Mouse (Mus musculus) small intestine, adult 2 months (tissue): ENCODE measurements around the gene Fbxw2.
"Not testable (repeated sequence)": the region's sequence is repeated elsewhere in the genome, so short reads cannot be mapped to it uniquely, and the experiment has no call there.

ENCODE experiments used
- CTCF ChIP-seq: fragments of 200-500 bp; IDR thresholded peaks from 2 replicates; pipeline ENCODE4 v1.5.1; 2012; ENCODE audit warnings: low read depth, mild to moderate bottlenecking, control low read depth, inconsistent platforms, low read length, moderate library complexity, mixed read lengths; ENCODE audit not compliant: insufficient replicate concordance, insufficient read length; ENCODE audit errors: extremely low read depth
- POLR2A ChIP-seq: fragments of 200-500 bp; IDR thresholded peaks from 2 replicates; pipeline ENCODE4 v1.6.1; 2012; ENCODE audit warnings: low read depth, mild to moderate bottlenecking, control low read depth, inconsistent platforms, low read length, moderate library complexity

DNA sequence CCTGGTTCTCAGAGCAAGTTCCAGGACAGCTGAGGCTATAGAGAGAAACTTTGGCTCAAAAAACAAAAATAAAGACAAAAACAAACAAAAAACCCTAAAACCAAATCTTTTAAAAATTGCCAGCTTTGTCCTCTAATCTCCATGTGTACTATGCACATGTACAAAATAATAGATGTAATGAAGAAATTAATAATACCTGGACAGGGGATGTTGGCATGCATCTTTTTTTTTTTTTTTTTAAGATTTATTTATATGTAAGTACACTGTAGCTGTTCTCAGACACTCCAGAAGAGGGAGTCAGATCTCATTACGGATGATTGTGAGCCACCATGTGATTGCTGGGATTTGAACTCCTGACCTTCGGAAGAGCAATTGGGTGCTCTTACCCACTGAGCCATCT, 33.6 kb downstream of the Fbxw2 start:
- not testable (repeated sequence) for TF ChIP-seq CTCF, POLR2A
